Mouse (Mus musculus): ENCODE data around the gene Nlgn2.

- TF ChIP-seq CTCF (IDR thresholded peaks at IDR 0.05; ENCODE audit: control insufficient read depth, insufficient read depth, insufficient replicate concordance, low read depth, low read length) (no peak), POLR2A (IDR thresholded peaks at IDR 0.05; ENCODE audit: control insufficient read depth, low read depth, low read length) (no peak)
Observed at GRCm38 (mm10) chr11:69802648-69803105, 34.9 kb downstream of the Nlgn2 start.
